Mouse (Mus musculus) lung, embryonic 16.5 days (tissue): ENCODE data around the gene Lin28a. TPM values are rescaled to one million over a fixed set of nuclear protein-coding genes. Genes with fewer than 3 reads are reported as not detected.
A peak's percentile ranks its signal among the peaks of the same experiment; 100 is the strongest.

Source experiments
- ATAC-seq: fragments of 200-750 bp; cut with Nextera tagmentation; 2 replicates; pipeline ENCODE4 v1.8.0; 2017; ENCODE audit warnings: low read depth, mild to moderate bottlenecking, moderate library complexity
- H3K27ac ChIP-seq: fragments of 300-500 bp; sonication (generic); 2 replicates; pipeline ENCODE4 v1.5.1; 2014; ENCODE audit warnings: mild to moderate bottlenecking, control low read depth, low read length
- H3K27me3 ChIP-seq: fragments of 300-500 bp; sonication (generic); 2 replicates; pipeline ENCODE4 v1.6.1; 2014; ENCODE audit warnings: low read depth, low read length, mixed read lengths; ENCODE audit not compliant: control insufficient read depth, insufficient read depth
- H3K36me3 ChIP-seq: fragments of 300-500 bp; sonication (generic); 2 replicates; pipeline ENCODE4 v1.6.1; 2014; ENCODE audit warnings: low read length; ENCODE audit not compliant: control insufficient read depth, insufficient read depth
- H3K4me1 ChIP-seq: fragments of 300-500 bp; sonication (generic); replicated peaks from 2 replicates; pipeline ENCODE4 v1.6.1; 2014; ENCODE audit warnings: low read length, mixed read lengths; ENCODE audit not compliant: control insufficient read depth, insufficient read depth
- H3K4me2 ChIP-seq: fragments of 300-500 bp; sonication (generic); 2 replicates; pipeline ENCODE4 v1.6.1; 2014; ENCODE audit warnings: low read depth, low read length, control low read depth
- H3K4me3 ChIP-seq: fragments of 300-500 bp; sonication (generic); 2 replicates; pipeline ENCODE4 v1.5.1; 2014; ENCODE audit warnings: mild to moderate bottlenecking, low read length, control low read depth
- H3K9ac ChIP-seq: fragments of 300-500 bp; sonication (generic); 2 replicates; pipeline ENCODE4 v1.6.1; 2014; ENCODE audit warnings: low read length, control low read depth
- H3K9me3 ChIP-seq: fragments of 300-500 bp; sonication (generic); 2 replicates; pipeline ENCODE4 v1.6.1; 2016; ENCODE audit warnings: low read length; ENCODE audit not compliant: control insufficient read depth
- WGBS: fragments of 180-500 bp; shearing (Covaris S2); extraction: QIAGEN DNeasy Blood & Tissue Kit; methylation state at CpG from one replicate; pipeline ENCODE4 v1.1.7; 2014; 5-methylcytosine and 5-hydroxymethylcytosine counted together
- polyA plus RNA-seq: library from polyadenylated mRNA; unstranded; fragments of >200 nt; fragmentation: Nextera tagmentation; extraction: Ambion mirVana; gene quantifications from 2 replicates; pipeline ENCODE4 v1.2.1, GENCODE M21; 2015

The Lin28a gene
- polyA plus RNA-seq, 1 experiment from 2014 or later: not detected

- WGBS: 68% methylated on average over 6 of the region's 6 CpGs
- H3K9ac ChIP-seq: no peak overlapping the region
- H3K9me3 ChIP-seq: no peaks in the 10 kb centered on the region
- no peaks in the 10 kb centered on the region for H3K36me3 ChIP-seq
- H3K4me2 ChIP-seq: no peak overlapping the region
- H3K4me3 ChIP-seq: no peak overlapping the region
- H3K27ac ChIP-seq: no peak overlapping the region
- H3K4me1 ChIP-seq: no peaks in the 10 kb centered on the region
- no peak for ATAC-seq
- H3K27me3 ChIP-seq: no peaks in the 10 kb centered on the region
Measured at GRCm38 (mm10) chr4:134058908-134059307, 40.3 kb upstream of the Lin28a start.

DNA sequence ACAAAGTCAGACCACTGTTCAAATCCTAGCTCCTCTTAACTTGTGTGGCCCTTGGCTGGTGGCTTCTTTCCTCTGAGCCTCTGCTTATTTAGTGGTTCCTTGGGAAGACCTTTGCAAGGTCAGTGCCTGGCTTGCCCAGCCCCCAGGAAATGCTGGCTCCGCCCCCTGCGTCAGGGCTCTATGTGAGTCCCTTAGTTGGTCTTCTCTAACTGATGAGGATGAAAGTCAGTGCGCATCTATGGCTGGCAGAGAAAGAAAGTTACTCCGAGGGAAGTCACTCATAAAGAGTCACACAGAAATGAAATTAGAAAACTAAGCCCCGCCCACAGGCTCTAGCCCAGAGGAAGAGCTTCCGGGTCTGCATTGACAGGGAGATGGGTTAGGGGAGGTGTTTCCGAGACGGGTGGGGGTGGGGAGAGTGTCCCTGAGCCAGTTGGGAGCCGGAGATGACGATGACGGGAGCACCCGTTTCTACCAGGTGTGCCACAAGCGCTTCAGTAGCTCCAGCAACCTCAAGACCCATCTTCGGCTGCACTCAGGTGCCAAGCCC, 39.6 kb upstream of the Lin28a start:
- H3K4me3 ChIP-seq: peak overlapping the region; percentile 12; the same call in 1 of the 2 replicates
- peak overlapping the region; percentile 27 for H3K4me2 ChIP-seq
- WGBS: 21% methylated on average over 13 of the region's 14 CpGs
- no peaks in the 10 kb centered on the region for H3K9me3 ChIP-seq
- no peak for ATAC-seq
- no peaks in the 10 kb centered on the region for H3K36me3 ChIP-seq
- H3K4me1 ChIP-seq: no peaks in the 10 kb centered on the region
- H3K9ac ChIP-seq: no peak overlapping the region
- H3K27me3 ChIP-seq: no peaks in the 10 kb centered on the region
- H3K27ac ChIP-seq: no peak overlapping the region

- H3K27me3 ChIP-seq: no peaks in the 10 kb centered on the region
- no peak within 1 kb of the TSS for H3K4me3 ChIP-seq
- no peak within 1 kb of the TSS for H3K9ac ChIP-seq
- WGBS: 84% methylated on average over 3 of the region's 3 CpGs
- no peaks in the 10 kb centered on the region for H3K36me3 ChIP-seq
- no peak within 1 kb of the TSS for H3K27ac ChIP-seq
- no peak within 1 kb of the TSS for H3K4me2 ChIP-seq
- ATAC-seq: no peak
- H3K9me3 ChIP-seq: no peaks in the 10 kb centered on the region
- H3K4me1 ChIP-seq: peaks cover 4% of the 10 kb centered on the region
Measured at GRCm38 (mm10) chr4:134053538-134053937, 34.9 kb upstream of the Lin28a start, which contains the start of gene Zfp683. Gene Zfp683, plus strand, starts transcription at chr4:134053838.

DNA sequence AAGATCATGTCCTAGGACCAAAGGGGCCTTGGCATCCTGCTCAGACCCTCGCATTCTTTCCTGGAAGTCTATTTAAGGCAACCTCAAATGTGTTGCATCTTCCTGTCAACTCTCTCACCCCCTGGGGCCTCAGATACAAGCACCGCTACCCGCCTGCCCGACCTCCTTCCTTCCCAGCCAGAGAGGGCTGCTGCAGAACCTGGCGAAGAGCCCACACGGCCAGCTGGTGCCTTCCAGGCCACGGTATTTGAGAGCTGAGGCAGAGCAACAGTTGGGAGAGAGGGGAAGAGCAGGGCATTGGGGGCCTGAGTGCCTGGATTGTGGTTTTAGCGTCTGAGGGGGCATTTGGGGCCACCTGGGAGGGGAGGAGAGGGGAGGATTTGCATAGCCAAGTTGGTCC, 33.9 kb upstream of the Lin28a start:
- peak; percentile 56; the same call in 1 of the 2 replicates for ATAC-seq
- no peak overlapping the region for H3K4me2 ChIP-seq

DNA sequence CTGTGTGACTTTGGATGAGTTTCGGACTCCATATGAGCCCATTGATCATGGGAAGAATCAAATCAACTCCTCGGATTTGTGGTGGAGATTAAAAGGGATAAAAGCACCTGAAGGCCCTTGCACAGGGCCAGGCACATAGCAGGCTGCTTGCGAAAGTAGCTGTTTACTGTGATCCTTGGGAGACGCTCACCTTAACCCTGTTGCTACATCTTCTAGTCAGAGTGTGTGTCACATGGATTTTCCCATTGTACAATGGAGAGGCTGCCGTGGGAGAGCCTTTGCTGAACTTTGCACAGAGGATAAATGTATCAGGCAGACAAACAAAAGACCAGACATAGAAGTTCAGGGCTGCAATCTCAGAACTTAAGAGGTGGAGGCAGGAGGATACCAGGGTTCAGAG, 33.3 kb upstream of the Lin28a start:
- peaks cover 4% of the 10 kb centered on the region for H3K4me1 ChIP-seq
- H3K27me3 ChIP-seq: no peaks in the 10 kb centered on the region
- no peak overlapping the region for H3K4me2 ChIP-seq
- WGBS: 77% methylated on average over 5 of the region's 5 CpGs
- no peak overlapping the region for H3K4me3 ChIP-seq
- no peak overlapping the region for H3K9ac ChIP-seq
- H3K9me3 ChIP-seq: no peaks in the 10 kb centered on the region
- no peak for ATAC-seq
- no peak overlapping the region for H3K27ac ChIP-seq
- no peaks in the 10 kb centered on the region for H3K36me3 ChIP-seq

More for the DNA sequence above, 33.9 kb upstream of the Lin28a start:
- Histone ChIP-seq H3K9me3 (no peaks in the 10 kb centered on the region), H3K27me3 (no peaks in the 10 kb centered on the region), H3K4me3 (no peak overlapping the region), H3K27ac (no peak overlapping the region), H3K4me1 (peaks cover 4% of the 10 kb centered on the region), H3K36me3 (no peaks in the 10 kb centered on the region), H3K9ac (no peak overlapping the region)
- 11% methylated on average over 8 of the region's 8 CpGs for WGBS

GRCm38 (mm10) chr4:134047648-134048047, 29.0 kb upstream of the Lin28a start:
- no peaks in the 10 kb centered on the region for H3K27me3 ChIP-seq
- H3K9me3 ChIP-seq: no peaks in the 10 kb centered on the region
- H3K36me3 ChIP-seq: no peaks in the 10 kb centered on the region
- no peak overlapping the region for H3K4me2 ChIP-seq
- H3K4me3 ChIP-seq: no peak overlapping the region
- H3K27ac ChIP-seq: no peak overlapping the region
- H3K4me1 ChIP-seq: peaks cover 2% of the 10 kb centered on the region
- no peak for ATAC-seq
- 32% methylated on average over 5 of the region's 5 CpGs for WGBS
- H3K9ac ChIP-seq: no peak overlapping the region

- Histone ChIP-seq H3K36me3 (no peaks in the 10 kb centered on the region), H3K27me3 (no peaks in the 10 kb centered on the region), H3K4me2 (no peak overlapping the region), H3K27ac (no peak overlapping the region), H3K4me3 (no peak overlapping the region), H3K4me1 (no peaks in the 10 kb centered on the region), H3K9ac (no peak overlapping the region), H3K9me3 (no peaks in the 10 kb centered on the region)
- ATAC-seq: no peak
- 47% methylated on average over 2 of the region's 2 CpGs for WGBS
Measured at GRCm38 (mm10) chr4:134043041-134043440, 24.4 kb upstream of the Lin28a start.

DNA sequence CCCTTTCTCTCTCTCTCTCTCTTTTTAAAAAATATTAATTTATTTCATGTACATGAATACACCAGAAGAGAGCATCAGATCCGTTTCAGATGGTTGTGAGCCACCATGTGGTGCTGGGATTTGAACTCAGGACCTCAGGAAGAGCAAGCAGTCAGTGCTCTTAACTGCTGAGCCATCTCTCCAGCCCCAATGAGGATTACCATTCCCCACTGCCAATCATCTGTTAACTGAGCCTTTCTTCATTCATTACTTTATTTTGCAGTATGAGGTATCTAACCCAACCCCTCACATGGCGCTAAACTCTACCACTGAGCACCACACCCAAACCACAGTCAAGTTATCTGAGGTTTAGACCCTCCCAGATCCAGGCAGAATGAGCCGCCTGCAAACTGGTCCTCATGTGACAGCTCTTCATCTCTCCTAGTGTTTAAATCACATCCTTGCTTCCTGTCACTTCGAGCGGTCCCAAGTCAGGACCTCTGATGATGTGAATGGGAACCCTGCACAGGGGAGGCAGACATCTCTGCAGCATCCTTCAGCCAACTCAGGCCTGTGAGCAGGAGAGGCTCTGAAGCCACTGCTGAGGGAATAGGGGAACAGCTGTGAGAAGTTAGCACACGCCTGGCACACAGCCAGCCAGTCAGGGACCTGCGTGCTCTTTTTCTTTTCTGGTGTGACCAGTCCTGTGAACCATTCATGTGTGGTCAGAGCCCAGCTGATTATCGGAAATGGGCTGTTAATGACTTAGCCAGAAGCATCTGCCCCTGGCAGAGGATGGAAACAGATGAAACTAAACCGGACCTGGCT, 22.9 kb upstream of the Lin28a start:
- no peak overlapping the region for H3K9ac ChIP-seq
- H3K27ac ChIP-seq: no peak overlapping the region
- H3K4me2 ChIP-seq: no peak overlapping the region
- no peak overlapping the region for H3K4me3 ChIP-seq
- no peaks in the 10 kb centered on the region for H3K36me3 ChIP-seq
- peak; percentile 52 for ATAC-seq
- no peaks in the 10 kb centered on the region for H3K9me3 ChIP-seq
- H3K27me3 ChIP-seq: no peaks in the 10 kb centered on the region
- 28% methylated on average over 9 of the region's 9 CpGs for WGBS
- H3K4me1 ChIP-seq: no peaks in the 10 kb centered on the region

DNA sequence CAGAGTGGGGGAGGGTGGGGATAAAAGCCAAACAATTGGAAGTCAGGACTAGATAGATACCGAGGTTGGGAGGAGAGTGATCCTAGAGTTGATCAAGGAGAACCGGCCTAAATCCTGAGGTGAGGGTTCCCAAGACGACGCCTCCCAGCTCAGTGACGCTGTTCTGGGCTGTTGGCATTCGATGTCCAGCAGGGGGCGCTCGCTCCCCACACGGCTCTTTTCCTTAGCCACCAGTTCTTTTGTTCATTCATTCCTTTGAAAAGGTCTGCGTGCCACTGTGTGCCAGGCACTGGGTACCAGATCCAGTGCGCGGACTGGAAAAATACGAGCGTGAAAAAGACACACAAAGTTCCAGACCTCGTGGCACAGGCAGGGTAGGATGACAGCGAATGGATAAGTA, 17.3 kb upstream of the Lin28a start:
- Histone ChIP-seq H3K9me3 (no peaks in the 10 kb centered on the region), H3K27ac (no peak overlapping the region), H3K36me3 (no peaks in the 10 kb centered on the region), H3K4me1 (no peaks in the 10 kb centered on the region), H3K9ac (no peak overlapping the region), H3K27me3 (no peaks in the 10 kb centered on the region), H3K4me2 (no peak overlapping the region), H3K4me3 (no peak overlapping the region)
- ATAC-seq: peak; percentile 43; the same call in 1 of the 2 replicates
- WGBS: 3% methylated on average over 16 of the region's 16 CpGs
